Mouse (Mus musculus) liver, postnatal 0 days (tissue): ENCODE data around the gene Mfng. TPM values are rescaled to one million over a fixed set of nuclear protein-coding genes. Genes with fewer than 3 reads are reported as not detected.

Experiments used
- ATAC-seq: fragments of 200-750 bp; cut with Nextera tagmentation; 2 replicates; pipeline ENCODE4 v1.8.0; 2017; ENCODE audit warnings: mild to moderate bottlenecking, moderate library complexity
- DNase-seq: peaks from one replicate; pipeline ENCODE4 v3.0.0-alpha.2; 2016
- H3K27ac ChIP-seq: fragments of 300-500 bp; sonication (generic); 2 replicates; pipeline ENCODE4 v1.5.1; 2014; ENCODE audit warnings: antibody characterized with exemption, moderate library complexity, mild to moderate bottlenecking, low read depth
- H3K27me3 ChIP-seq: fragments of 300-500 bp; sonication (generic); 2 replicates; pipeline ENCODE4 v1.6.1; 2014; ENCODE audit warnings: low read length, control low read depth, mixed read lengths; ENCODE audit not compliant: insufficient read depth
- H3K36me3 ChIP-seq: fragments of 300-500 bp; sonication (generic); replicated peaks from 2 replicates; pipeline ENCODE4 v1.6.1; 2014; ENCODE audit warnings: mild to moderate bottlenecking, control low read depth, low read length, moderate library complexity, mixed read lengths; ENCODE audit not compliant: insufficient read depth
- H3K4me1 ChIP-seq: fragments of 300-500 bp; sonication (generic); 2 replicates; pipeline ENCODE4 v1.6.1; 2014; ENCODE audit warnings: antibody characterized with exemption, mild to moderate bottlenecking, control low read depth; ENCODE audit not compliant: insufficient read depth
- H3K4me2 ChIP-seq: fragments of 300-500 bp; sonication (generic); 2 replicates; pipeline ENCODE4 v1.6.1; 2014; ENCODE audit warnings: low read depth, mild to moderate bottlenecking, low read length, moderate library complexity, mixed read lengths
- H3K4me3 ChIP-seq: fragments of 300-500 bp; sonication (generic); 2 replicates; pipeline ENCODE4 v1.5.1; 2014; ENCODE audit warnings: low read depth, low read length
- H3K9ac ChIP-seq: fragments of 300-500 bp; sonication (generic); replicated peaks from 2 replicates; pipeline ENCODE4 v1.6.1; 2014; ENCODE audit warnings: mild to moderate bottlenecking, moderate library complexity
- H3K9me3 ChIP-seq: fragments of 300-500 bp; sonication (generic); 2 replicates; pipeline ENCODE4 v1.6.1; 2016; ENCODE audit warnings: mild to moderate bottlenecking, control low read depth, low read length, mixed read lengths
- CTCF ChIP-seq: sonication (generic); IDR thresholded peaks from 2 replicates; pipeline ENCODE4 v1.5.1; 2016; ENCODE audit warnings: antibody characterized with exemption, low read depth
- EP300 ChIP-seq: IDR thresholded peaks from 2 replicates; pipeline ENCODE4 v1.6.1; 2016; ENCODE audit warnings: antibody characterized with exemption, low read depth, mild to moderate bottlenecking
- WGBS: fragments of 180-500 bp; shearing (Covaris S2); extraction: QIAGEN DNeasy Blood & Tissue Kit; methylation state at CpG from one replicate; pipeline ENCODE4 v1.1.7; 2014; ENCODE audit not compliant: insufficient replicate concordance; 5-methylcytosine and 5-hydroxymethylcytosine counted together
- polyA plus RNA-seq: library from polyadenylated mRNA; unstranded; fragments of >200 nt; fragmentation: Nextera tagmentation; extraction: Ambion mirVana; gene quantifications from 2 replicates; pipeline ENCODE4 v1.2.1, GENCODE M21; 2015

Mfng gene
- polyA plus RNA-seq, 1 experiment from 2014 or later, result 4.8 TPM

DNA sequence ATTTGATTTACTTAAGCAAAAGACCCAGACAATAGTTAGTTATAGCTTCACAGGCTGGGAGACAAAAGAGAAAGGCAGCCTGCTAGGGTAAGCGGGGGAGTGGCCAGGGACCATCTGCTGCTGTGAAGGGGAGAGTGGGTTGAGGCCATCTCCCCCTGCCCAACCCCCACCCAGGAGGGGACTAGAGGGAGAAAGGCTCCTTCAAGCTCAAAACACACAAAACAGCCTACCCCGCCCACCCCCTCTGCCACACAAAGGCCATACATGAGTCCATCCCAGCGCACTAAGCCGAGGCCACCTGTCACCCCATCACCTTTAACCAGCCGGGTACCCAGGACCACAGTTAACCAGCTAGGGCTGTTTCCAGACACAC, 2.3 kb downstream of the Mfng start:
- no peaks in the 10 kb centered on the region for H3K27me3 ChIP-seq
- H3K4me3 ChIP-seq, result no peak overlapping the region
- WGBS, result 44% methylated on average over 5 of the region's 5 CpGs
- H3K36me3 ChIP-seq, result peaks cover 5% of the 10 kb centered on the region; the same call in 1 of the 2 replicates
- peaks cover 11% of the 10 kb centered on the region for H3K4me1 ChIP-seq
- H3K27ac ChIP-seq, result no peak overlapping the region
- no peak for TF ChIP-seq EP300
- no peak for TF ChIP-seq CTCF
- peak overlapping the region; percentile 75 for H3K4me2 ChIP-seq
- ATAC-seq (no peak), DNase-seq (no peak)
- H3K9ac ChIP-seq, result no peak overlapping the region
- no peaks in the 10 kb centered on the region for H3K9me3 ChIP-seq

DNA sequence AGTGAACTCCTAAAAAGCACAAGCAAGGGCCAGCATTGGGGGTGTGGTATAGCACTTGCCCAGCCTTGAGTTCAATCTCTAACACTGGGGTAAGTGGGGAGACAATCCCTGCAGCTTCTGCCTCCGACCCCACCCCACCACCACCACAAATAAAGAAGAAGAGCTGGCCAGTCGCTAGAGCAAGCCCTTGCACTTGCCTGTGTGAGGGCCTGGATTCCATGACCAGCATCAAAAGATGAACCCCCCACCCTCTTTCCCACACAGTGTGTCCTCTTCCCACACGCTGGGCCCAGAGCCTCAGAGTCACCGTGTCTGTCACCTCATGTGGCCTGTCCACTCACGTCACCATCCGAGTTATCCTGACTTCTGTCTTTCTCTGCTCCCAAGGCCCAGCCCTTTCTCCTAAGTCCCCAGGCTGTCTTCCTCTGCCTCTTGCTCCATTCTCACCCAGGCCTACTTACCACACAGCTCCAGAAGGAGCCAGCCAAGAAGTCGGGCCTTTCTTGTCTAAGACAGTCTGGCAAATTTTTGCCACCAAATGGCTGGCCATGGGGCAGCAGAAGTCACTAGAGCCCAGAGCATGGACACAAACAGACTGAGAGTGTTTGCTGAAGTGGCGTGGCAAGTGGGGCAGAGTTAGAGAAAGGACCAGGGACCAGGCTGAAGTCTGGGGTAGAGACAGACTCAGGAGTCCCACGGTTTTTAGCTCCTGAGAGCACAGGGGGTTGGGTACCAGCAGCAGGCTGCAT, 2.9 kb downstream of the Mfng start:
- Histone ChIP-seq H3K4me1 (peaks cover 11% of the 10 kb centered on the region), H3K27me3 (no peaks in the 10 kb centered on the region), H3K36me3 (peaks cover 3% of the 10 kb centered on the region; the same call in 1 of the 2 replicates), H3K27ac (no peak overlapping the region), H3K4me2 (no peak overlapping the region; the same call in 1 of the 2 replicates), H3K4me3 (no peak overlapping the region), H3K9ac (no peak overlapping the region), H3K9me3 (no peaks in the 10 kb centered on the region)
- ATAC-seq (no peak), DNase-seq (no peak)
- TF ChIP-seq CTCF (no peak), EP300 (no peak)
- 62% methylated on average over 9 of the region's 9 CpGs for WGBS

DNA sequence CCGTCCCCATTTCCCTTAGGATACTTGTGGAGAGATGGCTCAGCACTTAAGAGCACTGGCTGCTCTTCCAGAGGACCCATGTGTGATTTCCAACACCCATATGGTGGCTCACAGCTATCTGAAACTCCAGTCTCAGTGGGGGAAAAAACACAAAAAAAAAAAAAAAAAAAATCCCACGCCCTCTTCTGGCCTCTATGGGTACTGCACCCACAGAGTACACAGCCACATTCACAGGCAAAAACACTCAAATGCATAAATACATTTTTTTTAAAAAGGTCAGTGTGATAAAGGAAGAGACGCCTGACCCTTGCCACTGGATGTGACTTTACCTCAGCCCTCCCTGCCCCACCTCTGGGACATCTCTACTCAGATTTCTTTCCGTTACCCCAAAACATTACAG, 4.2 kb downstream of the Mfng start:
- ATAC-seq (no peak), DNase-seq (no peak)
- Histone ChIP-seq H3K4me1 (peaks cover 11% of the 10 kb centered on the region), H3K9me3 (no peaks in the 10 kb centered on the region), H3K27me3 (no peaks in the 10 kb centered on the region), H3K27ac (no peak overlapping the region), H3K36me3 (no peaks in the 10 kb centered on the region), H3K4me2 (no peak overlapping the region), H3K4me3 (no peak overlapping the region), H3K9ac (no peak overlapping the region)
- TF ChIP-seq CTCF, result peak; percentile 52
- no peak for TF ChIP-seq EP300
- 84% methylated on average over 4 of the region's 4 CpGs for WGBS

DNA sequence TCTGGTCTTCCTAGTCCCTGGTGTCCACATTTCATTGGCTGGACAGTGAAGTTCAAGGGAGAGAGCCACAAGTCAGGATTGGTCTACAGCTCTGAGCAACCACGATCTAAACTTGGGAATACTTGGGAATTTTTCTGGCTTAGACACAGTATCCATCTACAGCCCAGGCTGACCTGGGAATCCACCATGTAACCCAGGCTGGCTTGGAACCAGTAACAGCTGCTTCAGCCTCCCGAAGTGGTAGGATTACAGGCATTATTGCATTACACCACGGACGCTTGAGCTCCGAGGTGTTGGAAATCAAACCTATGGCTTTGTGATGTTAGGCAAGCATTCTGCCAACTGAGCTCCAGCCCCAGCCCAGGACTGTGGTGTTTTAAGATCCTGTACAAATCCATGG, 9.6 kb downstream of the Mfng start:
- DNase-seq (no peak), ATAC-seq (no peak)
- 87% methylated on average over 5 of the region's 5 CpGs for WGBS
- Histone ChIP-seq H3K27me3 (no peaks in the 10 kb centered on the region), H3K4me3 (no peak overlapping the region), H3K4me1 (no peaks in the 10 kb centered on the region), H3K9me3 (no peaks in the 10 kb centered on the region), H3K27ac (no peak overlapping the region), H3K9ac (no peak overlapping the region), H3K4me2 (no peak overlapping the region), H3K36me3 (no peaks in the 10 kb centered on the region)
- TF ChIP-seq EP300, result no peak
- no peak for TF ChIP-seq CTCF

DNA sequence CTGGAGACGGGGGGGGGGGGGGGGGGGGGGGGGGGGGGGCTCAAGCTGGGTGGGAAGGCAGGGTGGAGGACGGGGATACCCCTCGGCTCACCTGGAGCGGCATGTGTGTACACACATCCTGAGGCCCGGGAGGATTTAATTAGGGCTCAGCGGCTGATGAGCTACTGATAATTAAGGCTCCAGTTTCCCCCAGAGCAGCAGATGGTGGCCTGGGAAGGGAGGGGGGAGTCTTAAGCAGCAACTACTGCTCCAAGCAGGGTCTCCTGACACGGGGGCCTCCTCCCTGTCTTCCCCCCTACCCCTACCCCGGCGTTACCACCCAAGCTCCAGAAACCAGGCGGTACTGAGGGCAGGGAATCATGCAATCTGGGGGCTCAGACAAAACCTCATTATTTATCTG, 10.1 kb downstream of the Mfng start:
- no peak overlapping the region for H3K27ac ChIP-seq
- no peak overlapping the region for H3K4me3 ChIP-seq
- H3K4me1 ChIP-seq, result no peaks in the 10 kb centered on the region
- no peak overlapping the region for H3K4me2 ChIP-seq
- H3K36me3 ChIP-seq, result no peaks in the 10 kb centered on the region
- no peaks in the 10 kb centered on the region for H3K27me3 ChIP-seq
- no peak for TF ChIP-seq CTCF
- TF ChIP-seq EP300, result no peak
- 50% methylated on average over 9 of the region's 10 CpGs for WGBS
- H3K9ac ChIP-seq, result no peak overlapping the region
- no peak for ATAC-seq
- H3K9me3 ChIP-seq, result no peaks in the 10 kb centered on the region
- no peak for DNase-seq

DNA sequence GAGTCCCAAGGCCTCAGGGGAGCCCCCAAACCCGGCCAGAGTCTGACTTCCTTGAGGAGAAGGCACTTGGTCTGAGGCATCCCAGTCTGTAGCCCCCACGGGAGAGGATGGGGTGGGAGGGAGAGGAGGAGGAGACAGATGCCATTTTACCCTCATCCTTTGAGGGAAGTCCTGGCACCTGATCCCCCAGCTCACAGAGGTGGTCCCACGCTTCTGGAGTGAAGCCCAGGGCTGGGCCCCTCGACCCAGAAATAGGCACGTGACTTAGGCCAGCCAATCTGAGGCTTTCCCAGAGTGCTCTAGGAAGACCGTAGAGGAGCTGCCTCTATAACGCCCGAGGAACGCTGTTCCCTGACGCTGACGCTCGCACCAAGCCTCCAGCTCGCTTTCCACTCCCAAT, 12.2 kb downstream of the Mfng start:
- no peak for TF ChIP-seq CTCF
- no peak for TF ChIP-seq EP300
- no peak for ATAC-seq
- no peak overlapping the region for H3K4me2 ChIP-seq
- H3K36me3 ChIP-seq, result no peaks in the 10 kb centered on the region
- no peak overlapping the region for H3K27ac ChIP-seq
- H3K9ac ChIP-seq, result no peak overlapping the region
- no peak for DNase-seq
- H3K27me3 ChIP-seq, result no peaks in the 10 kb centered on the region
- H3K4me1 ChIP-seq, result no peaks in the 10 kb centered on the region
- no peak overlapping the region for H3K4me3 ChIP-seq
- 80% methylated on average over 13 of the region's 13 CpGs for WGBS
- no peaks in the 10 kb centered on the region for H3K9me3 ChIP-seq
